Mouse (Mus musculus): Measurements from ENCODE around the gene Ddx21. TPM values are rescaled to one million over a fixed set of nuclear protein-coding genes. Genes with fewer than 3 reads are reported as not detected.
"Not testable (repeated sequence)": the region's sequence is repeated elsewhere in the genome, so short reads cannot be mapped to it uniquely, and the experiment has no call there.

Ddx21 gene
- polyA plus RNA-seq (2016; fragmentation: Nextera tagmentation; extraction: Ambion mirVana), result 27.4 and 29.2 TPM in 2 replicates

GRCm38 (mm10) chr10:62602177-62603040 is at the start of gene Ddx21:
Ddx21 (minus strand) TSS chr10:62602281.
- H3K36me3 ChIP-seq, result peaks cover 13% of the 10 kb centered on the region
- H3K4me3 ChIP-seq, result peak within 1 kb of the TSS; percentile 86
- ATAC-seq (ENCODE audit: low FRiP score, low read depth), result peak; percentile 98
- WGBS, result 6% methylated on average over 53 of the region's 53 CpGs
- peak within 1 kb of the TSS; percentile 80 for H3K9ac ChIP-seq (replicated peaks)
- H3K4me1 ChIP-seq, result peaks cover 16% of the 10 kb centered on the region
- H3K27ac ChIP-seq (replicated peaks), result peak within 1 kb of the TSS; percentile 67
- no peaks in the 10 kb centered on the region for H3K9me3 ChIP-seq
- peak within 1 kb of the TSS; percentile 94 for H3K4me2 ChIP-seq (replicated peaks)
- no peaks in the 10 kb centered on the region for H3K27me3 ChIP-seq

GRCm38 (mm10) chr10:62650881-62651810 is 49.1 kb upstream of the Ddx21 start, which contains the start of gene Ddx50:
Ddx50 (minus strand) TSS chr10:62651218.
- H3K9ac ChIP-seq (replicated peaks), result peak within 1 kb of the TSS; percentile 70
- H3K4me1 ChIP-seq, result peaks cover 16% of the 10 kb centered on the region
- peak within 1 kb of the TSS; percentile 91 for H3K27ac ChIP-seq (replicated peaks)
- H3K27me3 ChIP-seq, result no peaks in the 10 kb centered on the region
- under 1% methylated on average over 85 of the region's 89 CpGs for WGBS
- peaks cover 10% of the 10 kb centered on the region for H3K36me3 ChIP-seq
- H3K4me3 ChIP-seq, result peak within 1 kb of the TSS; percentile 61
- peak within 1 kb of the TSS; percentile 82 for H3K4me2 ChIP-seq (replicated peaks)
- no peaks in the 10 kb centered on the region for H3K9me3 ChIP-seq
- peak; percentile 100 for ATAC-seq (ENCODE audit: low FRiP score, low read depth)

GRCm38 (mm10) chr10:62650358-62650782 is 48.3 kb upstream of the Ddx21 start:
- Histone ChIP-seq H3K36me3 (peaks cover 18% of the 10 kb centered on the region), H3K9me3 (no peaks in the 10 kb centered on the region), H3K27me3 (no peaks in the 10 kb centered on the region), H3K4me1 (peaks cover 16% of the 10 kb centered on the region), H3K27ac (replicated peaks) (peak overlapping the region; percentile 91), H3K4me2 (replicated peaks) (peak overlapping the region; percentile 82), H3K4me3 (peak overlapping the region; percentile 61), H3K9ac (replicated peaks) (peak overlapping the region; percentile 70)
- ATAC-seq (ENCODE audit: low FRiP score, low read depth), result no peak
- 0% methylated on average over 17 of the region's 17 CpGs for WGBS

GRCm38 (mm10) chr10:62604161-62604560 is 2.1 kb upstream of the Ddx21 start:
- WGBS, result 94% methylated on average over 3 of the region's 3 CpGs
- Histone ChIP-seq H3K36me3 (no peaks in the 10 kb centered on the region), H3K27me3 (no peaks in the 10 kb centered on the region), H3K9me3 (no peaks in the 10 kb centered on the region), H3K27ac (replicated peaks) (no peak overlapping the region), H3K4me3 (no peak overlapping the region), H3K4me2 (replicated peaks) (no peak overlapping the region), H3K9ac (replicated peaks) (no peak overlapping the region), H3K4me1 (peaks cover 16% of the 10 kb centered on the region)
- no peak for ATAC-seq (ENCODE audit: low FRiP score, low read depth)

- H3K27me3 ChIP-seq, result no peaks in the 10 kb centered on the region
- peaks cover 16% of the 10 kb centered on the region for H3K4me1 ChIP-seq
- H3K9me3 ChIP-seq, result no peaks in the 10 kb centered on the region
- no peak overlapping the region for H3K4me3 ChIP-seq
- 0 out of 2 replicates have a peak overlapping the region, but pooled peaks have one; percentile 94 for H3K4me2 ChIP-seq (replicated peaks)
- H3K27ac ChIP-seq (replicated peaks), result no peak overlapping the region
- H3K9ac ChIP-seq (replicated peaks), result no peak overlapping the region
- WGBS, result 91% methylated on average over 12 of the region's 12 CpGs
- H3K36me3 ChIP-seq, result peaks cover 3% of the 10 kb centered on the region
- no peak for ATAC-seq (ENCODE audit: low FRiP score, low read depth)
Measured at GRCm38 (mm10) chr10:62603233-62604030, 1.4 kb upstream of the Ddx21 start.

- H3K27ac ChIP-seq (replicated peaks), result peak overlapping the region; percentile 67
- no peaks in the 10 kb centered on the region for H3K9me3 ChIP-seq
- H3K4me2 ChIP-seq (replicated peaks), result peak overlapping the region; percentile 94
- no peaks in the 10 kb centered on the region for H3K27me3 ChIP-seq
- H3K36me3 ChIP-seq, result peaks cover 19% of the 10 kb centered on the region
- ATAC-seq (ENCODE audit: low FRiP score, low read depth), result peak; percentile 83
- WGBS, result under 1% methylated on average over 23 of the region's 23 CpGs
- H3K4me1 ChIP-seq, result peaks cover 16% of the 10 kb centered on the region
- H3K9ac ChIP-seq (replicated peaks), result peak overlapping the region; percentile 80
- H3K4me3 ChIP-seq, result peak overlapping the region; percentile 86
Measured at GRCm38 (mm10) chr10:62601833-62602176, 276 bp downstream of the Ddx21 start.

GRCm38 (mm10) chr10:62601053-62601791 is 859 bp downstream of the Ddx21 start:
- Histone ChIP-seq H3K9ac (replicated peaks) (peak overlapping the region; percentile 80), H3K4me3 (peak overlapping the region; percentile 86), H3K9me3 (no peaks in the 10 kb centered on the region), H3K4me1 (peaks cover 16% of the 10 kb centered on the region), H3K4me2 (replicated peaks) (peak overlapping the region; percentile 94), H3K27ac (replicated peaks) (no peak overlapping the region), H3K36me3 (peaks cover 22% of the 10 kb centered on the region), H3K27me3 (no peaks in the 10 kb centered on the region)
- peak; percentile 3; the same call in 1 of the 2 replicates for ATAC-seq (ENCODE audit: low FRiP score, low read depth)
- WGBS, result 14% methylated on average over 20 of the region's 20 CpGs

GRCm38 (mm10) chr10:62600056-62600455 is 2.0 kb downstream of the Ddx21 start:
- 88% methylated on average over 6 of the region's 6 CpGs for WGBS
- H3K9me3 ChIP-seq, result no peaks in the 10 kb centered on the region
- H3K27ac ChIP-seq (replicated peaks), result no peak overlapping the region
- H3K4me1 ChIP-seq, result peaks cover 16% of the 10 kb centered on the region
- H3K9ac ChIP-seq (replicated peaks), result no peak overlapping the region
- no peaks in the 10 kb centered on the region for H3K27me3 ChIP-seq
- ATAC-seq (ENCODE audit: low FRiP score, low read depth), result no peak
- no peak overlapping the region for H3K4me2 ChIP-seq (replicated peaks)
- H3K4me3 ChIP-seq, result no peak overlapping the region
- peaks cover 28% of the 10 kb centered on the region for H3K36me3 ChIP-seq

GRCm38 (mm10) chr10:62599311-62599710 is 2.8 kb downstream of the Ddx21 start:
- not testable (repeated sequence) for H3K9ac ChIP-seq (replicated peaks); H3K4me3 ChIP-seq; H3K4me2 ChIP-seq (replicated peaks); H3K27ac ChIP-seq (replicated peaks); ATAC-seq (ENCODE audit: low FRiP score, low read depth); H3K9me3 ChIP-seq; H3K27me3 ChIP-seq
- Histone ChIP-seq H3K36me3 (peaks cover 35% of the 10 kb centered on the region), H3K4me1 (peaks cover 16% of the 10 kb centered on the region)
- WGBS, result 94% methylated on average over 3 of the region's 3 CpGs

GRCm38 (mm10) chr10:62592496-62592895 is 9.6 kb downstream of the Ddx21 start:
- Histone ChIP-seq H3K27ac (replicated peaks) (no peak overlapping the region), H3K4me1 (no peaks in the 10 kb centered on the region), H3K9me3 (no peaks in the 10 kb centered on the region), H3K9ac (replicated peaks) (no peak overlapping the region), H3K4me2 (replicated peaks) (no peak overlapping the region), H3K4me3 (no peak overlapping the region), H3K36me3 (peaks cover 87% of the 10 kb centered on the region), H3K27me3 (no peaks in the 10 kb centered on the region)
- 85% methylated on average over 7 of the region's 7 CpGs for WGBS
- no peak for ATAC-seq (ENCODE audit: low FRiP score, low read depth)

GRCm38 (mm10) chr10:62590200-62590599 is 11.9 kb downstream of the Ddx21 start:
- ATAC-seq (ENCODE audit: low FRiP score, low read depth), result peak; percentile 79

More at GRCm38 (mm10) chr10:62590200-62590599, 11.9 kb downstream of the Ddx21 start:
- H3K9me3 ChIP-seq, result no peaks in the 10 kb centered on the region
- H3K4me3 ChIP-seq, result no peak overlapping the region
- no peaks in the 10 kb centered on the region for H3K27me3 ChIP-seq
- no peak overlapping the region for H3K4me2 ChIP-seq (replicated peaks)
- no peak overlapping the region for H3K27ac ChIP-seq (replicated peaks)
- 41% methylated on average over 6 of the region's 6 CpGs for WGBS
- H3K9ac ChIP-seq (replicated peaks), result no peak overlapping the region
- H3K4me1 ChIP-seq, result no peaks in the 10 kb centered on the region
- peaks cover 94% of the 10 kb centered on the region for H3K36me3 ChIP-seq

Measured in midbrain, embryonic 12.5 days (tissue).